In genomic region chr11:69858113-69858998, GRCm38 (mm10) we compare ENCODE assay signal across 9 mouse cellular contexts. TPM values are rescaled to one million over a fixed set of nuclear protein-coding genes. Genes with fewer than 3 reads are reported as not detected.
DNase-seq lines count a peak whose midpoint lies in the region; ATAC-seq and TF ChIP-seq lines count a peak whose summit lies in the region.
"Had no signal": no experiment of that assay in that cellular context is flagged by ENCODE, and none has a peak within 500 bp of the region (broad histone marks: within the 10 kb centered on the region; RNA-seq: fewer than 3 reads in every experiment).

Tnk1 (minus strand) TSS chr11:69858730.

- no peak for ATAC-seq in liver, embryonic 13.5 days (ENCODE audit: low read depth)

- no peak for TF ChIP-seq POLR2A in kidney, adult 2 months (IDR thresholded peaks at IDR 0.05; ENCODE audit: low read depth, low read length)

- peak within 1 kb of the TSS; percentile 75 for H3K27ac ChIP-seq in kidney, adult 2 months (ENCODE audit: insufficient read depth, low read depth, low read length)
- no peak within 1 kb of the TSS for H3K27ac ChIP-seq in liver, embryonic 13.5 days

- peak within 1 kb of the TSS; percentile 8; the same call in 1 of the 2 replicates for H3K4me2 ChIP-seq in liver, embryonic 13.5 days

- 27% methylated on average over 30 of the region's 30 CpGs for WGBS in kidney, adult 2 months
- 38% methylated on average over 30 of the region's 30 CpGs for WGBS in liver, embryonic 13.5 days (ENCODE audit: insufficient replicate concordance)

- peak; percentile 1 for DNase-seq in spleen, adult 12 weeks (ENCODE audit: low spot score)
- DNase-seq in spleen, postnatal 36 days (ENCODE audit: low spot score in 2 of 2): no peak
- peak; percentile 80 for DNase-seq in kidney, adult 2 months
- DNase-seq in liver, embryonic 13.5 days: no peak
- peak; percentile 75 for DNase-seq in yolk sac, embryonic 10.5 days (ENCODE audit: low spot score)
- DNase-seq in ovary, adult 18-20 months (ENCODE audit: low spot score): no peak
- no peak for DNase-seq in neural tube, embryonic 10.5 days (ENCODE audit: extremely low spot score, low spot score)
- no peak for DNase-seq in cerebellum, adult 11-12 months

- H3K27me3 ChIP-seq in kidney, adult 2 months (replicated peaks; ENCODE audit: control insufficient read depth, insufficient read depth, low read length): no peaks in the 10 kb centered on the region
- peaks cover 25% of the 10 kb centered on the region for H3K27me3 ChIP-seq in liver, embryonic 13.5 days

- no peak within 1 kb of the TSS for H3K9ac ChIP-seq in liver, embryonic 13.5 days

- no peak for TF ChIP-seq CTCF in kidney, adult 2 months (conservative IDR thresholded peaks at IDR 0.05; ENCODE audit: insufficient read depth, insufficient read length, low read depth, low read length)

- no peaks in the 10 kb centered on the region for H3K36me3 ChIP-seq in kidney, adult 2 months (ENCODE audit: control insufficient read depth, insufficient read depth, low read length)
- no peaks in the 10 kb centered on the region for H3K36me3 ChIP-seq in liver, embryonic 13.5 days

- H3K9me3 ChIP-seq in liver, embryonic 13.5 days (replicated peaks): no peaks in the 10 kb centered on the region

- H3K4me3 ChIP-seq in kidney, adult 2 months (ENCODE audit: insufficient read depth, low read depth, low read length): peak within 1 kb of the TSS; percentile 46
- no peak within 1 kb of the TSS for H3K4me3 ChIP-seq in liver, embryonic 13.5 days (replicated peaks)
- H3K4me3 ChIP-seq: myocyte had no signal

- no peaks in the 10 kb centered on the region; the same call in 1 of the 2 replicates for H3K4me1 ChIP-seq in kidney, adult 2 months (ENCODE audit: control insufficient read depth, insufficient read depth, low read length)
- peaks cover 39% of the 10 kb centered on the region for H3K4me1 ChIP-seq in liver, embryonic 13.5 days (replicated peaks)

RNA-seq across cellular contexts. Expression of gene Tnk1, which starts in this region (rescaled TPM):
- polyA plus RNA-seq in kidney, adult 2 months (2012; rRNA removed): 7.9 and 9.3 TPM in 2 replicates
- 0.76 and 1.5 TPM in 2 replicates for polyA plus RNA-seq in liver, embryonic 13.5 days (2015; fragmentation: Nextera tagmentation; extraction: Ambion mirVana)
- polyA plus RNA-seq: myocyte had no signal

Comparison
In these comparisons a context has a peak if more than half of its experiments do, and no peak if none do; other contexts are left out.
1. DNase-seq: peak in spleen, adult 12 weeks (single experiment), kidney, adult 2 months (single experiment) and yolk sac, embryonic 10.5 days (single experiment); none in spleen, postnatal 36 days (0 of 2), liver, embryonic 13.5 days (single experiment), ovary, adult 18-20 months (single experiment), neural tube, embryonic 10.5 days (single experiment) and cerebellum, adult 11-12 months (single experiment).